Mouse (Mus musculus): Measurements from ENCODE around the gene Skint6. TPM values are rescaled to one million over a fixed set of nuclear protein-coding genes. Genes with fewer than 3 reads are reported as not detected.

Skint6 gene
- not detected for polyA plus RNA-seq (2014; fragmentation: Illumina TruSeq; extraction: RNeasy Lipid Tissue Mini Kit (QIAGEN cat#74804); ENCODE audit: low read depth, low replicate concordance)

DNA sequence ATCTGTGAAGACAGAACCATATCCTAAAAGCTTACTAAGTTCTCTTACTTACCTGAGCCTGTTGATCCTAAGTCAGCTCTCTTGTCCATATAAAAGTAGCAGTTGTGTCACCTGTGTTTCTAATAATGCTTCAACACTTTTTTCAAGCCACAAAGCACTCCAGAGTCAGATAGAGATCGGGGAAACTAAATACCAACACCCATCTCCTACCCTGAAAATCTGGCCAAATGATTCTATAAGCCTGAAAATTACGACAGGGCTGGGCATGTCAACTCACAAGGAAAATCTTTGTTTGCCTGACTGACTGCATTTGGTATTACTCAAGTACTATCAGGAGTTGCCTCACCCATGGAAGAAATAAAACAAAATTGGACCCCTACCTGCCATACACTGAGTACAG lies at the start of gene Skint6:
TSS of gene Skint6 (minus strand) at position 101 of the 400 bp plus-strand sequence.

DNA sequence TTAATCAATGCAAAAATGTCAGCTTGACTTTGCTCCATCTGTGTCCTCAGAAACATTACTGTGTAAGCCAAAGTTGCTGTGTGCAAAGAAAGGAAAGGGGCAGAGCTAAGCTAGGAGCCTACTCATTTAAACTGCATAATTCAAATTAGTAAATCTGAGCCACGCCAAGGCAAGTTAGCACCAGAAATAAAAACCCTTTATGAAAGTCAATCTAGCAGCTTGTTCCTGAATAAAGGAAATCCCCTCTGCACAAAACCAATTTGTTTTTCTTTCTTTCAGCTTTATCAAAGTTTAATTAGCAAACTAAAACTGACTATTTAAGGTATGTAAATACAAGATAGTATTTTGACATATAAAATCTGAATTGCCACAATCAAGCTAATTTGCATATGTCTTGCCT lies 512.0 kb downstream of the Skint6 start, which contains the start of gene Skint10:
TSS of gene Skint10 (minus strand) at position 101 of the 400 bp plus-strand sequence.

Measured in adipose tissue, adult 10 weeks (tissue).